19 mouse cellular contexts compared by ENCODE assay signal in genomic region chr12:64116438-64116837, GRCm38 (mm10).
"Had no signal": no experiment of that assay in that cellular context is flagged by ENCODE, and none has a peak within 500 bp of the region (broad histone marks: within the 10 kb centered on the region; RNA-seq: fewer than 3 reads in every experiment).

No protein-coding gene starts in this region.

- H3K36me3 ChIP-seq: limb, embryonic 12.5 days; liver, embryonic 13.5 days; lung, embryonic 15.5 days; neural tube, embryonic 12.5 days had no signal

- ATAC-seq: intestine, embryonic 16.5 days; liver, postnatal 0 days had no signal

- H3K4me2 ChIP-seq: limb, embryonic 12.5 days; liver, embryonic 13.5 days; lung, embryonic 15.5 days; neural tube, embryonic 12.5 days had no signal

- H3K9me3 ChIP-seq: limb, embryonic 12.5 days; liver, embryonic 13.5 days; lung, embryonic 15.5 days; megakaryocyte, embryonic 14.5 days; neural tube, embryonic 12.5 days had no signal

- DNase-seq: kidney, adult 2 months; kidney, postnatal 36 days; layer of hippocampus, adult 9-11 months; layer of hippocampus, postnatal 36 days; liver; liver, embryonic 13.5 days; liver, postnatal 0 days; lung, postnatal 14 days; right cerebral cortex, postnatal 4 days; spleen, adult 18-20 months; thymus, adult 18-20 months; thymus, postnatal 14 days had no signal

- H3K27ac ChIP-seq: limb, embryonic 12.5 days; liver, embryonic 13.5 days; lung, embryonic 15.5 days; macrophage; neural tube, embryonic 12.5 days had no signal

- H3K4me3 ChIP-seq: limb, embryonic 12.5 days; liver, embryonic 13.5 days; lung, embryonic 15.5 days; megakaryocyte, embryonic 14.5 days; myocyte; neural tube, embryonic 12.5 days had no signal

- H3K9ac ChIP-seq: limb, embryonic 12.5 days; liver, embryonic 13.5 days; liver, postnatal 0 days; lung, embryonic 15.5 days; neural tube, embryonic 12.5 days had no signal

- H3K4me1 ChIP-seq: limb, embryonic 12.5 days; liver, embryonic 13.5 days; lung, embryonic 15.5 days; megakaryocyte, embryonic 14.5 days; neural tube, embryonic 12.5 days had no signal

- H3K27me3 ChIP-seq: limb, embryonic 12.5 days; liver, embryonic 13.5 days; lung, embryonic 15.5 days; megakaryocyte, embryonic 14.5 days; neural tube, embryonic 12.5 days had no signal
